Mouse (Mus musculus): ENCODE measurements around the gene Enox1.

GRCm38 (mm10) chr14:77483076-77483475 is 326.5 kb downstream of the Enox1 start:
- TF ChIP-seq MAX (IDR thresholded peaks at IDR 0.05; ENCODE audit: low read depth) = no peak
- no peak for TF ChIP-seq MYOD1 (IDR thresholded peaks at IDR 0.05; ENCODE audit: control insufficient read depth in 1 of 3, insufficient read length in 2 of 3, low read depth in 2 of 3)
- TF ChIP-seq POLR2A (IDR thresholded peaks at IDR 0.05; ENCODE audit: insufficient read length, low read depth) = no peak
- TF ChIP-seq USF1 (IDR thresholded peaks at IDR 0.05; ENCODE audit: low read depth) = no peak
- TF ChIP-seq SRF (IDR thresholded peaks at IDR 0.05; ENCODE audit: control insufficient read depth, insufficient read length, low read depth) = no peak
- TF ChIP-seq CEBPB (IDR thresholded peaks at IDR 0.05; ENCODE audit: insufficient read depth, poor library complexity, severe bottlenecking) = no peak
- no peak for TF ChIP-seq TCF12 (IDR thresholded peaks at IDR 0.05; ENCODE audit: insufficient read depth, poor library complexity, severe bottlenecking)
- TF ChIP-seq E2F4 (IDR thresholded peaks at IDR 0.05; ENCODE audit: insufficient read depth) = no peak
- no peak for TF ChIP-seq POLR2AphosphoS2 (IDR thresholded peaks at IDR 0.05; ENCODE audit: insufficient read length, low read depth)
- TF ChIP-seq MYOG (IDR thresholded peaks at IDR 0.05; ENCODE audit: control insufficient read depth in 1 of 3, insufficient read depth in 1 of 3, insufficient read length in 2 of 3, low read depth in 2 of 3) = no peak

Data from myocyte (in vitro differentiated cells).